Mouse (Mus musculus): ENCODE data around the gene Tox3.
A peak's percentile ranks its signal among the peaks of the same experiment; 100 is the strongest.

Tox3 gene

GRCm38 (mm10) chr8:90244458-90245145 lies 103.5 kb downstream of the Tox3 start:
- DNase-seq (ENCODE audit: low read depth, low spot score): no peak

- no peak for DNase-seq (ENCODE audit: low read depth, low spot score)
Observed at GRCm38 (mm10) chr8:90243957-90244356, 104.2 kb downstream of the Tox3 start.

- DNase-seq (ENCODE audit: low read depth, low spot score): no peak
Observed at GRCm38 (mm10) chr8:90242351-90242750, 105.8 kb downstream of the Tox3 start.

GRCm38 (mm10) chr8:90241461-90241860 lies 106.7 kb downstream of the Tox3 start:
- DNase-seq (ENCODE audit: low read depth, low spot score): no peak

GRCm38 (mm10) chr8:90232501-90232900 lies 115.6 kb downstream of the Tox3 start:
- DNase-seq (ENCODE audit: low read depth, low spot score): no peak

DNA sequence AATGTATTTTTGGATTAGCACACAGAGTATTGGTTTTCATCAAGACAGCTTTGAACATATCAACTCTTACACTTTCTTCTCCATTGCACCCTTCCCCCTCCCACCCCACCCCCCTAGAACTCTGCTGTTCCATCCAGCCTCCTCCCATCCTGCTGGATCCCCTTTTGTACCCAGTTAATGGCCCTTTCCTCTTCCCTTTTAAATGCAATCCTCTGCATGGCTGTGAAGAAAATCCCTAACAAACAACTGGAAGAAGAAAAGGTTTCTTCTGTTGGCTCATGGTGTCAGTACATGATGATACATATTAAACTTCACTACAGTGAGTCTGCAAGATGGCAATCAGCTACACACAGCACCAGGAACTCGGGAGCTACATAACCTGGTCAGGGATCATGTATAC lies 124.0 kb downstream of the Tox3 start:
- peak; percentile 70 for DNase-seq (ENCODE audit: low read depth, low spot score)

DNA sequence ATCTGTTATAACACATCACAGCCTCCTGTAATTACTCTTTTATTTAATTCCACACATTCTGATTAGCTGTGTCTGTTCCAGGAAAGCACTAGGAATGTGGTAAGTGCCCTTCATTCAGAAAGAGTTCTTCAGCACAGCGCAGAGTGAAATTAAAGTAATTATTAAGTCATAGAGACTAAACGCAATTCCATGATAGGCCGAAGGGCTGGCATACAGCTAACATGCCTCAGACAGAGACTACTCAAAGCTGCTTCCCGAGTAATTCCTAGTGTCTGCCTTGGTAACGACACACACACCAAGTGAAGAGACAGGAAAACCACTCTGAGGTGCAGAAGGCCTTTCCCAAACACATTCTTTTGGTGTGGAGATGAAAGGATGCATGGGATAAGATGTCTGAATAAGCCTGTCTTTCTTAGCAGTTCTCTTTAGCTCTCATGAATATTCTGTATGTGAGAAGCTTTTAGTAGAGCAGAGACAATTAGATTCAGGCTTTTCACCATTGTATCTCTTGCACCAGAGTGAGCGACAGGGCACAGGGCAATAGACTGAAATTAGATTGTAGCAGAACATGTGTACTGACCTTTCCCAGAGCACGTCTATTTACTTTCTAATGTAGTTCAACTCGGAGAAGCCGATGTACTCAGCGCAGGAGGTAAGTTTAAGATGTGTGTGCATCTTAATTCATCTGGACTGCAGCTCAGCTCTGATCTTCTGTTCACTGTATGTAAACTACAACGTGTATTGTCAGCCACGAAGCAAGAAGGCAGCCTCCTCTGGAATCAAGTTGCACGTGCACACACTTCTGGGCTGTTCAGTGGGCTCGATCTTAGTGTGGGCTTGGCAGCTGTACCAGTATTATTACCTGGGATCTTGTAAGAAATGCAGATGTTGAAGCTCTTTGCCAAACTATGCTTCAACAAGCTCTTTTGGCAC lies 138.8 kb downstream of the Tox3 start:
- no peak for DNase-seq (ENCODE audit: low read depth, low spot score)
